Mouse (Mus musculus): ENCODE results near the gene Cilp2.

DNA sequence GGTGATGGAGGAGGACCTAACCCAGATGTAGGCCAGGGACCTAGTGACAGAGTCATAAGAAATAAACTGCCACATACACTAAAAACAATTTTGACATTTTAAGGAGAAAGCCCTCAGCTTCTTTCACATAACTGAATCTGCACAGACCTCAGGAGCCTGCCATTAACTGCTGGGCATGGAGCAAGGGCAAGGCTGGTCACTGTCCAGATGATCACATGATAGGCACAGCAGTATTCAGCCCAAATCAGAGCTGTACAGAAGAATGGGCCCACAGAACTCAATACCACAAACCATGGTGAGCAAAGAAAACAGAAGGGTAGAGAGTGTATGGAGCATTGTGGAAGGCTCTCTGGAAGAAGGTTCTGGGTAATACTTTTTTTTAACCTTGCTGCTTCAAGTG lies 39.4 kb upstream of the Cilp2 start:
- TF ChIP-seq POLR2A (IDR thresholded peaks at IDR 0.05; ENCODE audit: low read depth, low read length) (no peak), CTCF (IDR thresholded peaks at IDR 0.05; ENCODE audit: extremely low read depth, insufficient read depth, insufficient read length, insufficient replicate concordance) (no peak)

Data from spleen, adult 2 months (tissue).